Mouse (Mus musculus) cerebellum, adult 2 months (tissue): ENCODE data around the gene Ttll6. TPM values are rescaled to one million over a fixed set of nuclear protein-coding genes. Genes with fewer than 3 reads are reported as not detected.
"Not testable (repeated sequence)": the region's sequence is repeated elsewhere in the genome, so short reads cannot be mapped to it uniquely, and the experiment has no call there.

ENCODE experiments used
- DNase-seq, 2 experiments: peaks; one replicate each; pipeline ENCODE4 v3.0.0; 2021
- H3K27ac ChIP-seq: fragments of 200-500 bp; 2 replicates; pipeline ENCODE4 v1.5.1; 2012; ENCODE audit warnings: low read length, control low read depth, inconsistent platforms; ENCODE audit not compliant: insufficient read depth
- H3K27me3 ChIP-seq: fragments of 200-500 bp; 2 replicates; pipeline ENCODE4 v1.6.1; 2012; ENCODE audit warnings: inconsistent platforms, mild to moderate bottlenecking, low read length, moderate library complexity; ENCODE audit not compliant: control insufficient read depth, insufficient read depth
- H3K4me1 ChIP-seq: fragments of 200-500 bp; 2 replicates; pipeline ENCODE4 v1.6.1; 2011; ENCODE audit warnings: low read length; ENCODE audit not compliant: control insufficient read depth, insufficient read depth
- H3K4me3 ChIP-seq: fragments of 200-500 bp; replicated peaks from 2 replicates; pipeline ENCODE3; 2011; ENCODE audit warnings: mild to moderate bottlenecking, low read depth, low read length, control low read depth; ENCODE audit not compliant: insufficient read depth
- CTCF ChIP-seq: fragments of 200-500 bp; IDR thresholded peaks from 2 replicates; pipeline ENCODE4 v1.5.1; 2011; ENCODE audit warnings: low read depth, mild to moderate bottlenecking, control low read depth, low read length, moderate library complexity, borderline replicate concordance; ENCODE audit not compliant: insufficient read depth
- POLR2A ChIP-seq: fragments of 200-500 bp; IDR thresholded peaks from 2 replicates; pipeline ENCODE4 v1.6.1; 2011; ENCODE audit warnings: low read length, control low read depth, borderline replicate concordance; ENCODE audit not compliant: insufficient read depth
- WGBS: fragments of 180-500 bp; shearing (Covaris S2); methylation state at CpG from one replicate; pipeline ENCODE4 v1.1.7; 2018; 5-methylcytosine and 5-hydroxymethylcytosine counted together
- polyA plus RNA-seq: library from polyadenylated mRNA; depleted of rRNA; stranded (reverse); fragments of >200 nt; gene quantifications from 2 replicates; pipeline ENCODE4 v1.2.3, GENCODE M21; 2012; rRNA removed

The Ttll6 gene
- polyA plus RNA-seq, result 0.39 and 0.52 TPM in 2 replicates

GRCm38 (mm10) chr11:96133239-96133865, at the start of gene Ttll6:
TSS of gene Ttll6 (plus strand) at chr11:96133786.
- H3K27me3 ChIP-seq, result no peaks in the 10 kb centered on the region; the same call in 1 of the 2 replicates
- peak; percentile 17 to 38 for DNase-seq
- TF ChIP-seq CTCF (peak; percentile 62), POLR2A (no peak)
- 14% methylated on average over 16 of the region's 16 CpGs for WGBS
- H3K4me3 ChIP-seq, result no peak within 1 kb of the TSS
- H3K4me1 ChIP-seq, result no peaks in the 10 kb centered on the region
- no peak within 1 kb of the TSS for H3K27ac ChIP-seq

- WGBS, result 92% methylated on average over 6 of the region's 6 CpGs
- DNase-seq, result no peak
- TF ChIP-seq CTCF (no peak), POLR2A (no peak)
Observed at GRCm38 (mm10) chr11:96087981-96088380, 45.6 kb upstream of the Ttll6 start.

GRCm38 (mm10) chr11:96091073-96091472, 42.5 kb upstream of the Ttll6 start:
- Histone ChIP-seq H3K4me3 (no peak overlapping the region), H3K4me1 (no peaks in the 10 kb centered on the region), H3K27me3 (no peaks in the 10 kb centered on the region; the same call in 1 of the 2 replicates), H3K27ac (no peak overlapping the region)
- WGBS, result 74% methylated on average over 2 of the region's 2 CpGs
- DNase-seq, result no peak
- peak; percentile 19; the same call in 1 of the 2 replicates for TF ChIP-seq CTCF
- no peak for TF ChIP-seq POLR2A

More at GRCm38 (mm10) chr11:96087981-96088380, 45.6 kb upstream of the Ttll6 start:
- no peaks in the 10 kb centered on the region for H3K4me1 ChIP-seq
- no peak overlapping the region for H3K27ac ChIP-seq
- no peak overlapping the region for H3K4me3 ChIP-seq
- H3K27me3 ChIP-seq, result no peaks in the 10 kb centered on the region; the same call in 1 of the 2 replicates

- no peak overlapping the region for H3K27ac ChIP-seq
- H3K4me3 ChIP-seq, result no peak overlapping the region
- TF ChIP-seq POLR2A (no peak), CTCF (no peak)
- H3K4me1 ChIP-seq, result no peaks in the 10 kb centered on the region
- 44% methylated on average over 7 of the region's 7 CpGs for WGBS
- DNase-seq, result no peak
- no peaks in the 10 kb centered on the region; the same call in 1 of the 2 replicates for H3K27me3 ChIP-seq
Observed at GRCm38 (mm10) chr11:96092674-96093291, 40.8 kb upstream of the Ttll6 start.

DNA sequence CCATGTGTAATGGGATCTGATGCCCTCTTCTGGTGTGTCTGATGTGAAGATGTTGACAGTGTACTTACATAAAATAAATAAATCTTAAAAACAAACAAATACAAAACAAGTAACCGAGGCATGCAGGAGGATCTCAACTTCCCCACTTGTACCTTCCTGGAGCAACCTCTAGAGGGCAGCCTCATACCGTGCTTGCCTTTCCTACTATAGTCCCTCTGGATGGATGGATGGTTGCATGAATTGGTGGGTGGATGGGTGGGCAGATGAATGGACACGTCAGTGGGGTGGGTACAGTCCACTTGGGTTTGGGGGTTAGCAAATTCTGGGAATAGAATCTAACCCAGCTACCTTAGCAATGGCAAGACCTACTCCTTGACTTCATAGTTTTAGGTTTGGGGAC, 40.2 kb upstream of the Ttll6 start:
- no peak overlapping the region for H3K4me3 ChIP-seq
- no peak overlapping the region for H3K27ac ChIP-seq
- peak; percentile 23 to 37 for DNase-seq
- no peaks in the 10 kb centered on the region; the same call in 1 of the 2 replicates for H3K27me3 ChIP-seq
- H3K4me1 ChIP-seq, result no peaks in the 10 kb centered on the region
- WGBS, result 12% methylated on average over 3 of the region's 3 CpGs
- TF ChIP-seq POLR2A, result no peak
- TF ChIP-seq CTCF, result peak; percentile 87

- Histone ChIP-seq H3K4me1 (no peaks in the 10 kb centered on the region), H3K27ac (no peak overlapping the region), H3K4me3 (no peak overlapping the region), H3K27me3 (no peaks in the 10 kb centered on the region; the same call in 1 of the 2 replicates)
- 50% methylated on average over 1 of the region's 1 CpGs for WGBS
- TF ChIP-seq CTCF (no peak), POLR2A (no peak)
- no peak for DNase-seq
Observed at GRCm38 (mm10) chr11:96108376-96108775, 25.2 kb upstream of the Ttll6 start.

DNA sequence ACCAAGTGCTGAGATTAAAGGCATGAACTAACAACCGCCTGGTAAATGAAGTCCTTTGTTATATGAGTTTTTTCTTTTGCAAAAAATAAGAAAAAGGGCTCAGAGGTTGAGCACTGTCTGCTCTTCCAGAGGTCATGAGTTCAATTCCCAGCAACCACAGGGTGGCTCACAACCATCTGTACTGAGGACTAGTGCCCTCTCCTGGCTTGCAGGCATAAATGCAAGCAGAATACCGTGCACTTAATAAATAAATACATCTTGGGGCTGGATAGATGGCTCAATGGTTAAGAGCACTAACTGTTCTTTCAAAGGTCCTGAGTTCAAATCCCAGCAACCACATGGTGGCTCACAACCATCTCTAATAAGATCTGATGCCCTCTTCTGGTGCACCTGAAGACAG, 22.6 kb upstream of the Ttll6 start:
- not testable (repeated sequence) for H3K27me3 ChIP-seq, DNase-seq, H3K4me1 ChIP-seq, H3K27ac ChIP-seq, H3K4me3 ChIP-seq
- WGBS, result 65% methylated on average over 2 of the region's 2 CpGs

- Histone ChIP-seq H3K4me1 (no peaks in the 10 kb centered on the region), H3K4me3 (no peak within 1 kb of the TSS), H3K27me3 (no peaks in the 10 kb centered on the region), H3K27ac (no peak within 1 kb of the TSS)
- 45% methylated on average over 14 of the region's 14 CpGs for WGBS
- no peak for TF ChIP-seq POLR2A
- no peak for TF ChIP-seq CTCF
- DNase-seq, result no peak
Observed at GRCm38 (mm10) chr11:96111751-96112150, 21.8 kb upstream of the Ttll6 start, which contains the start of gene Calcoco2. TSS of gene Calcoco2 (minus strand) at chr11:96111964.
